Mouse (Mus musculus): ENCODE measurements around the gene Anks6. TPM values are rescaled to one million over a fixed set of nuclear protein-coding genes. Genes with fewer than 3 reads are reported as not detected.

The Anks6 gene
- polyA plus RNA-seq, 1 experiment from 2014 or later, result 1.1 TPM

- Histone ChIP-seq H3K4me2 (ENCODE audit: low read depth, low read length) (no peak overlapping the region), H3K4me1 (ENCODE audit: control insufficient read depth, insufficient read depth, low read length) (peaks cover 12% of the 10 kb centered on the region), H3K9me3 (ENCODE audit: control insufficient read depth, low read length) (no peaks in the 10 kb centered on the region), H3K27ac (ENCODE audit: low read length) (no peak overlapping the region), H3K9ac (ENCODE audit: low read depth, low read length) (no peak overlapping the region), H3K36me3 (ENCODE audit: control insufficient read depth, insufficient read depth, low read length) (no peaks in the 10 kb centered on the region), H3K27me3 (replicated peaks; ENCODE audit: control insufficient read depth, insufficient read depth, low read length) (peaks cover 52% of the 10 kb centered on the region), H3K4me3 (ENCODE audit: low read length) (no peak overlapping the region)
- 5% methylated on average over 8 of the region's 8 CpGs for WGBS
- no peak for ATAC-seq
Measured at GRCm38 (mm10) chr4:46992827-46993473, 64.3 kb downstream of the Anks6 start.

- Histone ChIP-seq H3K9me3 (ENCODE audit: control insufficient read depth, low read length) (no peaks in the 10 kb centered on the region), H3K4me3 (ENCODE audit: low read length) (peak overlapping the region; percentile 52), H3K27ac (ENCODE audit: low read length) (no peak overlapping the region), H3K4me2 (ENCODE audit: low read depth, low read length) (peak overlapping the region; percentile 88), H3K36me3 (ENCODE audit: control insufficient read depth, insufficient read depth, low read length) (no peaks in the 10 kb centered on the region), H3K4me1 (ENCODE audit: control insufficient read depth, insufficient read depth, low read length) (peaks cover 12% of the 10 kb centered on the region), H3K9ac (ENCODE audit: low read depth, low read length) (no peak overlapping the region), H3K27me3 (replicated peaks; ENCODE audit: control insufficient read depth, insufficient read depth, low read length) (peaks cover 52% of the 10 kb centered on the region)
- no peak for ATAC-seq
- WGBS, result under 1% methylated on average over 31 of the region's 31 CpGs
Measured at GRCm38 (mm10) chr4:46991959-46992316, 65.3 kb downstream of the Anks6 start.

DNA sequence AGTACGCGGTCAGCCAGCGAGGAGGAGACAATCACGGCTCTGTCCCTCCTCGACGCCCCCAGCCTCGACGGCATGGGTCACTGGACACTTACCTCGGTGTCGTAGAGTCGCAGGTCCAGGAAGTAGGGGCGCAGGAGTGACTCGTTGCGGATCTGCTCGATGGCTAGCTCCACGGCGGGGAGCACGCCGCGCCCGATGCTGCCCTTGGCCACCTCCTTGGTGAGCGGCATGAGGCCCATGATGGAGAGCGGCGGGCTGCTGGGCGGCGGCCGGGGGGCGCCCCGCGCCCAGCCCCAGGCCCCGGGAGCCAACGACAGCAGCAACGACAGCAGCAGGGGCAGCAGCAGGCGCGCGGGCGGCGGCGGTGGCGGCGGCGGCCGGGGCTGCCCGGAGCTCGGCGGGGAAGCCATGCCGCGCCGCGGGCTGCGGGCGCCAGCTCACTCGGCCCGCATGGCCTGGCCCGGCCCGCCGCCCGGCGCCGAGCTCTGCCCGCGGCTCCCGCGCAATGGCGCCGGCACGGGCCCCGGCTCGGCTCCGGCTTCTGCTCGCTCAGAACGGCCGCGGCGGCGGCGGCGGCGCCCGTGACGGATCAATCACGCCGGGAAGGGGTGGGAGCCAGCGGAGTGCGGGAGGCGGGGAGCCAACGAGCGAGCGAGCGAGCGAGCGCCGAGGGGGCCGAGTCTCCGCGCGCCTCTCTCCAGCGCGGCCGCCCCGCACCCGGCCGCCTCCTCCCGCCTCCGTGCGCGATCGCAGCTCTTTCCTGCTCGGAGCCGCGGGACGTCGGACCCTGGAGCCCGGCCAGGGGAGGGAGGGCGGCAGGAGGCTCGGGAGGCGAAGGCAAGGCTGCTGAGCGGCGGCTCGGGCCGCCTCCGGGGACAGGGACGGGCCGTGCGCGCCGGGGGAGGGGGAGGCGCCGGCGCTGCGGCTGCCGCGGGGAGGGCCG lies 65.9 kb downstream of the Anks6 start, which contains the start of gene Gabbr2:
Gene Gabbr2, minus strand, starts transcription at position 858 of the 943 bp plus-strand sequence.
- Histone ChIP-seq H3K4me1 (ENCODE audit: control insufficient read depth, insufficient read depth, low read length) (peaks cover 12% of the 10 kb centered on the region), H3K27me3 (replicated peaks; ENCODE audit: control insufficient read depth, insufficient read depth, low read length) (peaks cover 52% of the 10 kb centered on the region), H3K36me3 (ENCODE audit: control insufficient read depth, insufficient read depth, low read length) (no peaks in the 10 kb centered on the region), H3K9me3 (ENCODE audit: control insufficient read depth, low read length) (no peaks in the 10 kb centered on the region), H3K4me2 (ENCODE audit: low read depth, low read length) (peak within 1 kb of the TSS; percentile 88), H3K9ac (ENCODE audit: low read depth, low read length) (0 out of 2 replicates have a peak within 1 kb of the TSS, but pooled peaks have one; percentile 6), H3K4me3 (ENCODE audit: low read length) (peak within 1 kb of the TSS; percentile 52), H3K27ac (ENCODE audit: low read length) (no peak within 1 kb of the TSS)
- under 1% methylated on average over 82 of the region's 134 CpGs for whole genome bisulfite sequencing
- ATAC-seq, result peak; percentile 41; the same call in 1 of the 2 replicates

- 6% methylated on average over 29 of the region's 29 CpGs for WGBS
- no peaks in the 10 kb centered on the region for H3K9me3 ChIP-seq (ENCODE audit: control insufficient read depth, low read length)
- H3K36me3 ChIP-seq (ENCODE audit: control insufficient read depth, insufficient read depth, low read length), result no peaks in the 10 kb centered on the region
- H3K4me3 ChIP-seq (ENCODE audit: low read length), result peak overlapping the region; percentile 12; the same call in 1 of the 2 replicates
- no peak overlapping the region for H3K9ac ChIP-seq (ENCODE audit: low read depth, low read length)
- H3K27me3 ChIP-seq (replicated peaks; ENCODE audit: control insufficient read depth, insufficient read depth, low read length), result peaks cover 52% of the 10 kb centered on the region
- ATAC-seq, result no peak; the same call in 1 of the 2 replicates
- H3K4me1 ChIP-seq (ENCODE audit: control insufficient read depth, insufficient read depth, low read length), result peaks cover 12% of the 10 kb centered on the region
- H3K4me2 ChIP-seq (ENCODE audit: low read depth, low read length), result no peak overlapping the region; the same call in 1 of the 2 replicates
- H3K27ac ChIP-seq (ENCODE audit: low read length), result no peak overlapping the region
Measured at GRCm38 (mm10) chr4:46990281-46991015, 66.8 kb downstream of the Anks6 start.

- no peak overlapping the region for H3K9ac ChIP-seq (ENCODE audit: low read depth, low read length)
- no peak overlapping the region for H3K27ac ChIP-seq (ENCODE audit: low read length)
- no peaks in the 10 kb centered on the region for H3K36me3 ChIP-seq (ENCODE audit: control insufficient read depth, insufficient read depth, low read length)
- H3K4me2 ChIP-seq (ENCODE audit: low read depth, low read length), result no peak overlapping the region
- WGBS, result 1% methylated on average over 17 of the region's 17 CpGs
- peaks cover 12% of the 10 kb centered on the region for H3K4me1 ChIP-seq (ENCODE audit: control insufficient read depth, insufficient read depth, low read length)
- H3K4me3 ChIP-seq (ENCODE audit: low read length), result peak overlapping the region; percentile 12; the same call in 1 of the 2 replicates
- H3K9me3 ChIP-seq (ENCODE audit: control insufficient read depth, low read length), result no peaks in the 10 kb centered on the region
- H3K27me3 ChIP-seq (replicated peaks; ENCODE audit: control insufficient read depth, insufficient read depth, low read length), result peaks cover 52% of the 10 kb centered on the region
- 0 out of 2 replicates have a peak, but pooled peaks have one; percentile 39 for ATAC-seq
Measured at GRCm38 (mm10) chr4:46989842-46990241, 67.4 kb downstream of the Anks6 start.

DNA sequence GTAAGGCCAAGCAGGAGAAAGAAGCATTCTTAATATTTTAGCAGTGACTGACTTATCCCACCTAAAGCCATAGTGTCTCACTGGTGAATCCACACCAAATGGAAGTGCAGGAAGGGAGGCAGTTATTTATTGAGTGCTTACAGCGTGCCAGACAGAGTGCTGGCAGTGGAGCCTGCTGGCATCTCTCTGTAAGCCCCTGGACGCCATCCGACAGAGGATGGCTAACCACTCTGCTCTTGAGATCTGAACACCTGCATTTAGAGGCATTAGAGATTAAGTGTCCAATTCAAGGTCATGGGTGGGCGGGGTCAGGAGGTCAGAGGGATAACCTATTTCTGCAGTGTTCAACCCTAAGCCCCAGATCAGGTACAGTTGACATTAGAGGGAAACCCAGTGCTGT lies 68.4 kb downstream of the Anks6 start:
- Histone ChIP-seq H3K27ac (ENCODE audit: low read length) (no peak overlapping the region), H3K27me3 (replicated peaks; ENCODE audit: control insufficient read depth, insufficient read depth, low read length) (peaks cover 49% of the 10 kb centered on the region), H3K4me2 (ENCODE audit: low read depth, low read length) (no peak overlapping the region), H3K4me1 (ENCODE audit: control insufficient read depth, insufficient read depth, low read length) (peaks cover 12% of the 10 kb centered on the region), H3K9ac (ENCODE audit: low read depth, low read length) (no peak overlapping the region), H3K36me3 (ENCODE audit: control insufficient read depth, insufficient read depth, low read length) (no peaks in the 10 kb centered on the region), H3K4me3 (ENCODE audit: low read length) (no peak overlapping the region), H3K9me3 (ENCODE audit: control insufficient read depth, low read length) (no peaks in the 10 kb centered on the region)
- no peak for ATAC-seq
- WGBS, result 74% methylated on average over 4 of the region's 4 CpGs

DNA sequence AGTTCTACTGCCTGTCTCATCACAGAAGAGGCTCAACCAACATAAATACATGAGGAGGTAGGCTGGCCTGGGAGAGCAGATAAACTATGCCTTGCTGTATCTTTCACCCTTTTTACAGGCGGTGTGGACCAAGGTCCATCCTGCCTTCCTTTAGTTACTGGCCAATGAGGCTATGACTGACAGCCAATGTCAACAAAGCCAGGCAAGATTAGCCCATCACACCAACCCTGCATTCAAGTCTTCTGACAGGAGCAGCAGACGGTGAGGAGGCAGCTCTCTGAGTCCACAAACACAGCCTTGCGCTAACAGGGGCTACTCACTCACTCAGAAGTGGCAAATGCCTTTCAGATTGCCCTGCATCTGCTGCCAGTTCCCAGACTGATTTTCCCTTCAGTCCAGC lies 69.0 kb downstream of the Anks6 start:
- peaks cover 47% of the 10 kb centered on the region for H3K27me3 ChIP-seq (replicated peaks; ENCODE audit: control insufficient read depth, insufficient read depth, low read length)
- 43% methylated on average over 3 of the region's 3 CpGs for WGBS
- H3K9me3 ChIP-seq (ENCODE audit: control insufficient read depth, low read length), result no peaks in the 10 kb centered on the region
- H3K36me3 ChIP-seq (ENCODE audit: control insufficient read depth, insufficient read depth, low read length), result no peaks in the 10 kb centered on the region
- no peak overlapping the region for H3K4me2 ChIP-seq (ENCODE audit: low read depth, low read length)
- H3K27ac ChIP-seq (ENCODE audit: low read length), result no peak overlapping the region
- no peak overlapping the region for H3K9ac ChIP-seq (ENCODE audit: low read depth, low read length)
- H3K4me3 ChIP-seq (ENCODE audit: low read length), result no peak overlapping the region
- H3K4me1 ChIP-seq (ENCODE audit: control insufficient read depth, insufficient read depth, low read length), result peaks cover 12% of the 10 kb centered on the region
- ATAC-seq, result peak; percentile 61; the same call in 1 of the 2 replicates

GRCm38 (mm10) chr4:46987809-46988208 lies 69.4 kb downstream of the Anks6 start:
- Histone ChIP-seq H3K4me1 (ENCODE audit: control insufficient read depth, insufficient read depth, low read length) (peaks cover 12% of the 10 kb centered on the region), H3K36me3 (ENCODE audit: control insufficient read depth, insufficient read depth, low read length) (no peaks in the 10 kb centered on the region), H3K9ac (ENCODE audit: low read depth, low read length) (no peak overlapping the region), H3K4me3 (ENCODE audit: low read length) (no peak overlapping the region), H3K27ac (ENCODE audit: low read length) (no peak overlapping the region), H3K27me3 (replicated peaks; ENCODE audit: control insufficient read depth, insufficient read depth, low read length) (peaks cover 45% of the 10 kb centered on the region), H3K4me2 (ENCODE audit: low read depth, low read length) (no peak overlapping the region), H3K9me3 (ENCODE audit: control insufficient read depth, low read length) (no peaks in the 10 kb centered on the region)
- no peak for ATAC-seq
- 88% methylated on average over 6 of the region's 6 CpGs for WGBS

DNA sequence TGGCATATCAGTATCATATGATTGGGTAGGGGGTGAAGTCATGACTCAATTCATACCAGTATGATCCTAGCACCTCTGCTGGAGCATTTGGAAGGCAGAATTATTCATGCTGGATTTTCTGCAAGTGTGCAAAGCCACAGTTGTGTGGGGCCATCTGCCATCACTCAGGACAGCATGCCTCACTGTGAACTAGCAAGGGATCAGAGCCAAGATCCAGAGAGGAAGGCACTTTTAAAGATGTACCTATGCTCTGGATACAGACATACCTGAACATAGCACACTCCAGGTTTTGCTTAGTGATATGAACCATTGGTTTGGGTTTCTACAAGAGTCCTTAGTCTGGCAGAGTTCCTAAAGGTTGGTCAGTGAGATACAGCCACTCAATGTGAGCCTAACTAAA lies 71.2 kb downstream of the Anks6 start:
- Histone ChIP-seq H3K4me1 (ENCODE audit: control insufficient read depth, insufficient read depth, low read length) (peaks cover 3% of the 10 kb centered on the region), H3K27me3 (replicated peaks; ENCODE audit: control insufficient read depth, insufficient read depth, low read length) (peaks cover 27% of the 10 kb centered on the region), H3K9ac (ENCODE audit: low read depth, low read length) (no peak overlapping the region), H3K9me3 (ENCODE audit: control insufficient read depth, low read length) (no peaks in the 10 kb centered on the region), H3K27ac (ENCODE audit: low read length) (no peak overlapping the region), H3K4me3 (ENCODE audit: low read length) (no peak overlapping the region), H3K4me2 (ENCODE audit: low read depth, low read length) (no peak overlapping the region), H3K36me3 (ENCODE audit: control insufficient read depth, insufficient read depth, low read length) (no peaks in the 10 kb centered on the region)
- ATAC-seq, result no peak

Data from intestine, embryonic 16.5 days (tissue).